Mouse (Mus musculus) liver, embryonic 13.5 days (tissue): ENCODE data around the gene Rabep2. TPM values are rescaled to one million over a fixed set of nuclear protein-coding genes. Genes with fewer than 3 reads are reported as not detected.

Experiments used
- ATAC-seq: fragments of 200-750 bp; cut with Nextera tagmentation; 2 replicates; pipeline ENCODE4 v1.8.0; 2017; ENCODE audit warnings: low read depth, mild to moderate bottlenecking, moderate number of reproducible peaks, moderate library complexity
- DNase-seq: peaks from one replicate; pipeline ENCODE4 v3.0.0; 2022
- H3K27ac ChIP-seq: fragments of 300-500 bp; sonication (generic); 2 replicates; pipeline ENCODE4 v1.5.1; 2015; ENCODE audit warnings: moderate library complexity, mild to moderate bottlenecking, inconsistent platforms
- H3K27me3 ChIP-seq: fragments of 300-500 bp; sonication (generic); 2 replicates; pipeline ENCODE4 v1.6.1; 2015; ENCODE audit warnings: mild to moderate bottlenecking, inconsistent platforms
- H3K36me3 ChIP-seq: fragments of 300-500 bp; sonication (generic); 2 replicates; pipeline ENCODE4 v1.6.1; 2015; ENCODE audit warnings: mild to moderate bottlenecking, inconsistent platforms
- H3K4me1 ChIP-seq: fragments of 300-500 bp; sonication (generic); replicated peaks from 2 replicates; pipeline ENCODE4 v1.6.1; 2015; ENCODE audit warnings: inconsistent platforms
- H3K4me2 ChIP-seq: fragments of 300-500 bp; sonication (generic); 2 replicates; pipeline ENCODE4 v1.6.1; 2015; ENCODE audit warnings: inconsistent platforms, mild to moderate bottlenecking, moderate library complexity
- H3K4me3 ChIP-seq: fragments of 300-500 bp; sonication (generic); replicated peaks from 2 replicates; pipeline ENCODE4 v1.5.1; 2015; ENCODE audit warnings: mild to moderate bottlenecking, inconsistent platforms
- H3K9ac ChIP-seq: fragments of 300-500 bp; sonication (generic); 2 replicates; pipeline ENCODE4 v1.6.1; 2015; ENCODE audit warnings: mild to moderate bottlenecking, inconsistent platforms
- H3K9me3 ChIP-seq: fragments of 300-500 bp; sonication (generic); replicated peaks from 2 replicates; pipeline ENCODE4 v1.6.1; 2016; ENCODE audit warnings: inconsistent platforms
- whole genome bisulfite sequencing: fragments of 180-500 bp; shearing (Covaris S2); methylation state at CpG from one replicate; pipeline ENCODE4 v1.1.7; 2015; ENCODE audit not compliant: insufficient replicate concordance; 5-methylcytosine and 5-hydroxymethylcytosine counted together
- polyA plus RNA-seq: library from polyadenylated mRNA; unstranded; fragments of >200 nt; fragmentation: Nextera tagmentation; extraction: Ambion mirVana; gene quantifications from 2 replicates; pipeline ENCODE4 v1.2.1, GENCODE M21; 2015

Gene Rabep2
- polyA plus RNA-seq, 1 experiment from 2014 or later, result 5.8 TPM

- H3K4me2 ChIP-seq, result no peak overlapping the region
- ATAC-seq, result no peak
- no peak for DNase-seq
- H3K27me3 ChIP-seq, result no peaks in the 10 kb centered on the region; the same call in 1 of the 2 replicates
- H3K4me3 ChIP-seq, result no peak overlapping the region
- H3K36me3 ChIP-seq, result peaks cover 36% of the 10 kb centered on the region
- H3K27ac ChIP-seq, result no peak overlapping the region
- no peaks in the 10 kb centered on the region for H3K9me3 ChIP-seq
- H3K4me1 ChIP-seq, result peaks cover 42% of the 10 kb centered on the region
- no peak overlapping the region for H3K9ac ChIP-seq
- 59% methylated on average over 5 of the region's 5 CpGs for WGBS
Measured at GRCm38 (mm10) chr7:126464836-126465235, 36.3 kb downstream of the Rabep2 start.

- Histone ChIP-seq H3K4me2 (no peak overlapping the region), H3K36me3 (peaks cover 42% of the 10 kb centered on the region), H3K4me3 (no peak overlapping the region), H3K27me3 (no peaks in the 10 kb centered on the region; the same call in 1 of the 2 replicates), H3K9me3 (no peaks in the 10 kb centered on the region), H3K4me1 (peaks cover 42% of the 10 kb centered on the region), H3K27ac (peak overlapping the region; percentile 47; the same call in 1 of the 2 replicates), H3K9ac (no peak overlapping the region)
- WGBS, result 23% methylated on average over 7 of the region's 7 CpGs
- no peak for ATAC-seq
- DNase-seq, result no peak
Measured at GRCm38 (mm10) chr7:126465246-126466030, 36.9 kb downstream of the Rabep2 start.

GRCm38 (mm10) chr7:126466116-126466515 lies 37.6 kb downstream of the Rabep2 start:
- no peak overlapping the region for H3K4me2 ChIP-seq
- no peaks in the 10 kb centered on the region; the same call in 1 of the 2 replicates for H3K27me3 ChIP-seq
- ATAC-seq (no peak), DNase-seq (no peak)
- no peak overlapping the region for H3K27ac ChIP-seq
- H3K36me3 ChIP-seq, result peaks cover 48% of the 10 kb centered on the region
- no peak overlapping the region for H3K9ac ChIP-seq
- WGBS, result 63% methylated on average over 9 of the region's 9 CpGs
- peaks cover 47% of the 10 kb centered on the region for H3K4me1 ChIP-seq
- H3K9me3 ChIP-seq, result no peaks in the 10 kb centered on the region
- no peak overlapping the region for H3K4me3 ChIP-seq

- no peak overlapping the region for H3K27ac ChIP-seq
- no peaks in the 10 kb centered on the region for H3K9me3 ChIP-seq
- H3K4me2 ChIP-seq, result no peak overlapping the region
- no peak for ATAC-seq
- peaks cover 53% of the 10 kb centered on the region for H3K4me1 ChIP-seq
- no peak for DNase-seq
- 66% methylated on average over 5 of the region's 5 CpGs for WGBS
- no peaks in the 10 kb centered on the region; the same call in 1 of the 2 replicates for H3K27me3 ChIP-seq
- H3K9ac ChIP-seq, result no peak overlapping the region
- peaks cover 54% of the 10 kb centered on the region for H3K36me3 ChIP-seq
- H3K4me3 ChIP-seq, result no peak overlapping the region
Measured at GRCm38 (mm10) chr7:126466707-126467106, 38.1 kb downstream of the Rabep2 start.

- H3K9ac ChIP-seq, result no peak overlapping the region
- no peak overlapping the region for H3K27ac ChIP-seq
- WGBS, result 45% methylated on average over 5 of the region's 5 CpGs
- DNase-seq, result peak; percentile 40
- no peak overlapping the region for H3K4me2 ChIP-seq
- peak; percentile 32; the same call in 1 of the 2 replicates for ATAC-seq
- no peak overlapping the region for H3K4me3 ChIP-seq
- H3K36me3 ChIP-seq, result peaks cover 59% of the 10 kb centered on the region
- no peaks in the 10 kb centered on the region for H3K9me3 ChIP-seq
- H3K27me3 ChIP-seq, result no peaks in the 10 kb centered on the region; the same call in 1 of the 2 replicates
- peaks cover 58% of the 10 kb centered on the region for H3K4me1 ChIP-seq
Measured at GRCm38 (mm10) chr7:126467271-126467670, 38.7 kb downstream of the Rabep2 start.

- Histone ChIP-seq H3K4me1 (peaks cover 64% of the 10 kb centered on the region), H3K9me3 (no peaks in the 10 kb centered on the region), H3K27ac (no peak overlapping the region), H3K9ac (no peak overlapping the region), H3K4me2 (no peak overlapping the region), H3K4me3 (no peak overlapping the region), H3K27me3 (no peaks in the 10 kb centered on the region; the same call in 1 of the 2 replicates), H3K36me3 (peaks cover 66% of the 10 kb centered on the region)
- WGBS, result 84% methylated on average over 18 of the region's 18 CpGs
- ATAC-seq (no peak), DNase-seq (no peak)
Measured at GRCm38 (mm10) chr7:126467834-126468627, 39.5 kb downstream of the Rabep2 start.

- Histone ChIP-seq H3K4me3 (no peak overlapping the region), H3K36me3 (peaks cover 66% of the 10 kb centered on the region), H3K9me3 (no peaks in the 10 kb centered on the region), H3K9ac (no peak overlapping the region), H3K4me2 (no peak overlapping the region), H3K4me1 (peaks cover 61% of the 10 kb centered on the region), H3K27ac (peak overlapping the region; percentile 51), H3K27me3 (no peaks in the 10 kb centered on the region)
- DNase-seq (no peak), ATAC-seq (no peak)
- 21% methylated on average over 6 of the region's 6 CpGs for WGBS
Measured at GRCm38 (mm10) chr7:126470077-126470476, 41.5 kb downstream of the Rabep2 start.

GRCm38 (mm10) chr7:126471361-126471760 lies 42.8 kb downstream of the Rabep2 start:
- no peaks in the 10 kb centered on the region for H3K27me3 ChIP-seq
- no peak overlapping the region for H3K4me3 ChIP-seq
- peaks cover 58% of the 10 kb centered on the region for H3K4me1 ChIP-seq
- DNase-seq (no peak), ATAC-seq (no peak)
- whole genome bisulfite sequencing, result 64% methylated on average over 5 of the region's 5 CpGs
- H3K4me2 ChIP-seq, result no peak overlapping the region
- peaks cover 64% of the 10 kb centered on the region for H3K36me3 ChIP-seq
- no peak overlapping the region for H3K9ac ChIP-seq
- no peaks in the 10 kb centered on the region for H3K9me3 ChIP-seq
- H3K27ac ChIP-seq, result no peak overlapping the region

GRCm38 (mm10) chr7:126471853-126472252 lies 43.3 kb downstream of the Rabep2 start:
- Histone ChIP-seq H3K27me3 (no peaks in the 10 kb centered on the region), H3K9me3 (no peaks in the 10 kb centered on the region), H3K36me3 (peaks cover 59% of the 10 kb centered on the region), H3K9ac (no peak overlapping the region), H3K27ac (no peak overlapping the region), H3K4me2 (peak overlapping the region; percentile 90), H3K4me3 (no peak overlapping the region), H3K4me1 (peaks cover 58% of the 10 kb centered on the region)
- DNase-seq (no peak), ATAC-seq (no peak)
- 40% methylated on average over 4 of the region's 4 CpGs for WGBS

- DNase-seq (no peak), ATAC-seq (no peak)
- Histone ChIP-seq H3K27ac (peak overlapping the region; percentile 45; the same call in 1 of the 2 replicates), H3K27me3 (no peaks in the 10 kb centered on the region), H3K9me3 (no peaks in the 10 kb centered on the region), H3K4me2 (peak overlapping the region; percentile 90), H3K4me3 (no peak overlapping the region), H3K36me3 (peaks cover 54% of the 10 kb centered on the region), H3K9ac (peak overlapping the region; percentile 13; the same call in 1 of the 2 replicates), H3K4me1 (peaks cover 56% of the 10 kb centered on the region)
- 41% methylated on average over 13 of the region's 13 CpGs for WGBS
Measured at GRCm38 (mm10) chr7:126472306-126472705, 43.7 kb downstream of the Rabep2 start.

GRCm38 (mm10) chr7:126472713-126473112 lies 44.2 kb downstream of the Rabep2 start:
- Histone ChIP-seq H3K4me3 (peak overlapping the region; percentile 88; the same call in 1 of the 2 replicates), H3K36me3 (peaks cover 50% of the 10 kb centered on the region), H3K4me2 (peak overlapping the region; percentile 90), H3K27ac (peak overlapping the region; percentile 45; the same call in 1 of the 2 replicates), H3K9me3 (no peaks in the 10 kb centered on the region), H3K4me1 (peaks cover 56% of the 10 kb centered on the region), H3K27me3 (no peaks in the 10 kb centered on the region), H3K9ac (peak overlapping the region; percentile 13; the same call in 1 of the 2 replicates)
- 57% methylated on average over 16 of the region's 16 CpGs for WGBS
- DNase-seq, result no peak
- no peak for ATAC-seq
